Mouse (Mus musculus): ENCODE data around the gene Itga3. TPM values are rescaled to one million over a fixed set of nuclear protein-coding genes. Genes with fewer than 3 reads are reported as not detected.
A peak's percentile ranks its signal among the peaks of the same experiment; 100 is the strongest.

The Itga3 gene
- total and polyA plus RNA-seq, 3 experiments, result not detected

DNA sequence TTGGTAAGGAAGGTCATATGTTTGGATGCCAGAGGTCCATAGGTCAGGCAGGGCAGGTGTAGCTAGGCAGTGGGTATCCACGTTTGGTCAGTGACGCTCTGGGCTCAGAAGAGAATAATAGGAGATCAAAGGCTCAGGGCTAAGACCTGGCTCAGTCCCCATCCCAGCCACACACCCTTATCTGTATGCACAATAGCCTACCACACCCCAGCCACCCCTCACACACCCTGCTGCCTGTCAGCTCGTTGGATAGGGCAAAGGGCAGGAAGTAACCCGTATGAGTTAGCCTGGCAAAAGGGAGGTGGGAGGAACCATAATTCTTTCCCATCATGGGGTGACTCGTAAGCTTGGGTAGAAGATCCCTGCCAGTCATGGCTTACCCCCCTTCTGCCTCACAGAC lies 79.0 kb downstream of the Itga3 start (continued):
- TF ChIP-seq KAT2A (conservative IDR thresholded peaks at IDR 0.05; ENCODE audit: low read depth, low read length) (no peak), JUND (IDR thresholded peaks at IDR 0.05; ENCODE audit: low read depth, low read length) (no peak), USF1 (IDR thresholded peaks at IDR 0.05; ENCODE audit: low read depth, low read length) (no peak; the same call in 1 of the 2 replicates), MEF2A (IDR thresholded peaks at IDR 0.05; ENCODE audit: extremely low read depth, insufficient replicate concordance, low read depth, low read length, poor library complexity, severe bottlenecking) (no peak), TBP (IDR thresholded peaks at IDR 0.05; ENCODE audit: low read depth, low read length) (peak; percentile 68; the same call in 1 of the 2 replicates), UBTF (IDR thresholded peaks at IDR 0.05; ENCODE audit: borderline replicate concordance, insufficient read depth, low read depth, low read length) (no peak), MAX (IDR thresholded peaks at IDR 0.05; ENCODE audit: low read length) (no peak), CHD1 (IDR thresholded peaks at IDR 0.05; ENCODE audit: low read depth, low read length) (no peak), USF2 (IDR thresholded peaks at IDR 0.05; ENCODE audit: borderline replicate concordance in 1 of 2, insufficient read depth in 1 of 2, low read depth in 1 of 2, low read length in 2 of 2) (no peak), E2F4 (IDR thresholded peaks at IDR 0.05; ENCODE audit: borderline replicate concordance, low read depth, low read length) (no peak), NELFE (IDR thresholded peaks at IDR 0.05; ENCODE audit: low read depth, low read length) (no peak), MYB (IDR thresholded peaks at IDR 0.05; ENCODE audit: low read depth, low read length) (peak; percentile 56; the same call in 1 of the 2 replicates), ZKSCAN1 (IDR thresholded peaks at IDR 0.05; ENCODE audit: low read depth, low read length) (no peak), POLR2AphosphoS2 (IDR thresholded peaks at IDR 0.05; ENCODE audit: low read length) (peak; percentile 62; the same call in 1 of the 2 replicates), CTCF (IDR thresholded peaks at IDR 0.05 in 2 of 3, conservative IDR thresholded peaks at IDR 0.05 in 1 of 3; ENCODE audit: control insufficient read depth in 1 of 3, insufficient read depth in 1 of 3, low read depth in 2 of 3, low read length in 3 of 3, poor library complexity in 1 of 3, severe bottlenecking in 1 of 3) (no peak), SMC3 (IDR thresholded peaks at IDR 0.05; ENCODE audit: low read depth, low read length) (no peak)

DNA sequence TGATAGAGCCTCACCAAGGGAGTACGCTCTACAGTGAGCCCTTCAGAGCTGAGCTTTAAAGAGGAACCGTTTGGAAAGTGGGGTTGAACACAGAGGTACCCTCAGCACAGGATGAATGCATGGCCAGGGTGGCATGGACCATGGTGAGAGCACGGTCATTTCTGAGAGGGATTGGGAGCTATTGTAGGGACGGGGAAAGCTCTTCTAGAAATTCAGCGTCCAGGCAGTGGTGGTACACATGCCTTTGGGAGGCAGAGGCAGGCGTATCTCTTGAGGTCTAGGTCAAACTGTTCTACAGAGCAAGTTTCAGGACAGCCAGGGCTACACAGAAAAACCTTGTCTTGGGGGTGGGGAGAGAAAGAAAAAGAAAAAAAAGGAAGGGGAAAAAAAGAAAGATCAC lies 79.6 kb downstream of the Itga3 start:
- DNase-seq (ENCODE audit: low read depth, low spot score), result peak; percentile 61
- Histone ChIP-seq H3K9me3 (replicated peaks; ENCODE audit: insufficient read depth, low read length) (no peaks in the 10 kb centered on the region), H3K27me3 (ENCODE audit: control insufficient read depth in 1 of 2, insufficient read depth in 2 of 2, low read length in 2 of 2) (no peaks in the 10 kb centered on the region), H3K4me3 (ENCODE audit: control insufficient read depth in 1 of 2, insufficient read depth in 1 of 2, low read depth in 2 of 2, low read length in 2 of 2) (peak overlapping the region in 1 of 2 experiments; percentile 5; a peak in 2 of 4 replicates), H3K36me3 (ENCODE audit: control insufficient read depth in 1 of 2, insufficient read depth in 2 of 2, low read length in 2 of 2) (peaks cover 6 to 63% of the 10 kb centered on the region in 2 experiments), H3K4me1 (ENCODE audit: control insufficient read depth in 1 of 2, insufficient read depth in 2 of 2, low read length in 2 of 2) (peaks cover 45 to 73% of the 10 kb centered on the region in 2 experiments), H3K9ac (ENCODE audit: control insufficient read depth, low read depth, low read length, poor library complexity, severe bottlenecking) (peak overlapping the region; percentile 38), H3K27ac (ENCODE audit: control insufficient read depth, low read depth, low read length) (peak overlapping the region; percentile 75), H3K79me2 (ENCODE audit: control insufficient read depth, insufficient read depth, low read length, poor library complexity) (peaks cover 79% of the 10 kb centered on the region)
- TF ChIP-seq CHD1 (IDR thresholded peaks at IDR 0.05; ENCODE audit: low read depth, low read length), result peak; percentile 53; the same call in 1 of the 2 replicates
- peak; percentile 60 for TF ChIP-seq ZNF384 (IDR thresholded peaks at IDR 0.05; ENCODE audit: low read depth, low read length)
- no peak for TF ChIP-seq CHD2 (IDR thresholded peaks at IDR 0.05; ENCODE audit: low read length)

DNA sequence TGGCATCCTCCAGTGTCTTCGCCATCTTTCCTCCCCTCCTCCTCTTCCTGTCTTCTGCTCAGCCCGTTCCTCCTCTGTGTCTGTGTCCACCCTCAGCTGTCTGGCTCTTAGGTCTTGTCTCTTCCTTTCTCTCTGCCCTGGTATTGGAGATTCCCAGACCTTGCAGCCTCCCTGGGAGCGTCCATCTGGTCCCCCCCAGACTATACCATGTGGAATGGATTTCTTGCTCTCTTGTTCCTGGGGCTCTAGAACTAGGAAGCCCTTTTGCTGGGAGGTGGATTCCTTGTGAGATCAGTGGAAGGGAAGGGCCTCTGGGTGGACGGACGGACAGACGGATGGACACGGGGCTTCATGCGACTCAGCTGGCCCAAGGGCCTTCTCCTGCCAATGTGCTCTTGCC lies 80.5 kb downstream of the Itga3 start:
- peak overlapping the region; percentile 75 for H3K27ac ChIP-seq (ENCODE audit: control insufficient read depth, low read depth, low read length)
- H3K4me1 ChIP-seq (ENCODE audit: control insufficient read depth in 1 of 2, insufficient read depth in 2 of 2, low read length in 2 of 2), result peaks cover 45 to 73% of the 10 kb centered on the region in 2 experiments
- H3K9ac ChIP-seq (ENCODE audit: control insufficient read depth, low read depth, low read length, poor library complexity, severe bottlenecking), result peak overlapping the region; percentile 0; the same call in 1 of the 2 replicates
- no peak for TF ChIP-seq GABPA (IDR thresholded peaks at IDR 0.05; ENCODE audit: low read depth, low read length)
- TF ChIP-seq ZMIZ1 (IDR thresholded peaks at IDR 0.05; ENCODE audit: low read depth, low read length), result no peak
- no peak for TF ChIP-seq USF2 (IDR thresholded peaks at IDR 0.05; ENCODE audit: borderline replicate concordance in 1 of 2, insufficient read depth in 1 of 2, low read depth in 1 of 2, low read length in 2 of 2)
- no peak for TF ChIP-seq MYB (IDR thresholded peaks at IDR 0.05; ENCODE audit: low read depth, low read length)
- TF ChIP-seq MXI1 (IDR thresholded peaks at IDR 0.05; ENCODE audit: low read depth, low read length), result no peak
- no peak for TF ChIP-seq HCFC1 (IDR thresholded peaks at IDR 0.05; ENCODE audit: low read depth, low read length)
- TF ChIP-seq ZKSCAN1 (IDR thresholded peaks at IDR 0.05; ENCODE audit: low read depth, low read length), result no peak
- TF ChIP-seq TAL1 (IDR thresholded peaks at IDR 0.05; ENCODE audit: low read length), result no peak
- no peak for TF ChIP-seq ETS1 (IDR thresholded peaks at IDR 0.05; ENCODE audit: low read depth, low read length)
- TF ChIP-seq ZNF384 (IDR thresholded peaks at IDR 0.05; ENCODE audit: low read depth, low read length), result no peak
- TF ChIP-seq MEF2A (IDR thresholded peaks at IDR 0.05; ENCODE audit: extremely low read depth, insufficient replicate concordance, low read depth, low read length, poor library complexity, severe bottlenecking), result no peak
- no peak for TF ChIP-seq SMC3 (IDR thresholded peaks at IDR 0.05; ENCODE audit: low read depth, low read length)
- no peak for TF ChIP-seq MAFK (IDR thresholded peaks at IDR 0.05; ENCODE audit: borderline replicate concordance, low read depth, low read length)
- TF ChIP-seq RAD21 (IDR thresholded peaks at IDR 0.05; ENCODE audit: low read depth, low read length), result no peak
- TF ChIP-seq MAZ (IDR thresholded peaks at IDR 0.05; ENCODE audit: low read depth, low read length), result no peak
- TF ChIP-seq POLR2A (IDR thresholded peaks at IDR 0.05; ENCODE audit: control insufficient read depth in 1 of 2, insufficient read depth in 1 of 2, low read depth in 1 of 2, low read length in 2 of 2, poor library complexity in 1 of 2), result no peak
- no peak for TF ChIP-seq ZC3H11A (IDR thresholded peaks at IDR 0.05; ENCODE audit: low read depth, low read length)

More for the DNA sequence above, 80.5 kb downstream of the Itga3 start:
- Histone ChIP-seq H3K4me3 (ENCODE audit: control insufficient read depth in 1 of 2, insufficient read depth in 1 of 2, low read depth in 2 of 2, low read length in 2 of 2) (no peak overlapping the region), H3K27me3 (ENCODE audit: control insufficient read depth in 1 of 2, insufficient read depth in 2 of 2, low read length in 2 of 2) (no peaks in the 10 kb centered on the region), H3K9me3 (replicated peaks; ENCODE audit: insufficient read depth, low read length) (no peaks in the 10 kb centered on the region), H3K79me2 (ENCODE audit: control insufficient read depth, insufficient read depth, low read length, poor library complexity) (peaks cover 82% of the 10 kb centered on the region), H3K36me3 (ENCODE audit: control insufficient read depth in 1 of 2, insufficient read depth in 2 of 2, low read length in 2 of 2) (peaks cover 6 to 60% of the 10 kb centered on the region in 2 experiments; a peak in 3 of 4 replicates)
- no peak for DNase-seq (ENCODE audit: low read depth, low spot score)

Data from MEL (cell line).